Mouse (Mus musculus): ENCODE measurements around the gene Surf6. TPM values are rescaled to one million over a fixed set of nuclear protein-coding genes. Genes with fewer than 3 reads are reported as not detected.
"Not testable (repeated sequence)": the region's sequence is repeated elsewhere in the genome, so short reads cannot be mapped to it uniquely, and the experiment has no call there.

Gene Surf6
- polyA plus RNA-seq, 1 experiment = 11.7 TPM

DNA sequence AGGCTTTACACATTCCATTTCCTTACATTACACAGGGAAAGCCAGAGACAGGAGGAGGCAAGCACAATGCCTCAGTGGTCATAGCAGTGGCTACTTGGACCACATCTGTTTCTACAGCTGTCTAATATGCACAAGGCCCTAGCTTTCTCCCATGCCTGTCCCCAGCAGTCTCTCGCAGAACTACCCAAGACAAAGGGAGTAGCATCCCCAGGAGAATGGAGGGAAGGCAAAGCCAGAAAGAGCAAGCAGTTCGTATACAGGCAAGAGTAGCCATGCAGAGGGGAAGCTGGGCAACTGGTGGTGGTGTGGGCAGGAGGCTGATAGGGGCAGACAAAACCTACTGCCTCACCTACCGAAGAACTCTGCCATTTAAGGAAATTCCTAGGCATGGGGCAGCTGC lies 3.8 kb upstream of the Surf6 start:
- Histone ChIP-seq H3K27ac (ENCODE audit: insufficient read depth, low read length) (no peak overlapping the region), H3K4me1 (ENCODE audit: control insufficient read depth, insufficient read depth, insufficient read length) (peaks cover 5% of the 10 kb centered on the region; the same call in 1 of the 2 replicates), H3K36me3 (ENCODE audit: control insufficient read depth, insufficient read depth, low read length) (peaks cover 5% of the 10 kb centered on the region; the same call in 1 of the 2 replicates), H3K4me3 (ENCODE audit: extremely low read depth, insufficient read depth, insufficient read length) (no peak overlapping the region), H3K27me3 (ENCODE audit: control insufficient read depth, insufficient read depth, low read length) (no peaks in the 10 kb centered on the region)
- TF ChIP-seq POLR2A (IDR thresholded peaks at IDR 0.05; ENCODE audit: low read depth, low read length) = no peak
- TF ChIP-seq CTCF (IDR thresholded peaks at IDR 0.05; ENCODE audit: extremely low read depth, insufficient read depth, insufficient read length, insufficient replicate concordance) = no peak
- no peak for DNase-seq (ENCODE audit: low read depth in 1 of 2, low spot score in 2 of 2)
- 93% methylated on average over 3 of the region's 3 CpGs for WGBS

DNA sequence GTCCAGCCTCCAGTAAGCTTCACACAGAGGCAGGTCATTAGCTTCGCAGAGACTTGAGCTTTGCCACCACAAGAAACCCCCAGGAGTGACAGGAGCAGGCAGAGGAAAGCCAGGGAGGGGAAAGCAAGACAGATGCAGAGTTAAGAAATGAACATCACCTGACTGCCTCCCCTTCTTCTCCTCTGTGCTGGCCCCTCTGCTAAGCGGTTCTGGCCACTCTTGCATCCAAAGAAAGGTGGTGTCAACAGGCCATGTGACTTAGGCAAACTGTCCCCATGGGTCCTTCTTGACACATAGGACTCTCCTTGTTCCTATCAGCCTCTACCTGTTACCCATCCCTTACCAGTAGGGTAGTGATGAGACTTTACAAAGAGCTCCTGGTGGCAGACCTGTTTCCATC lies 3.3 kb upstream of the Surf6 start:
- Histone ChIP-seq H3K27ac (ENCODE audit: insufficient read depth, low read length) (no peak overlapping the region), H3K4me3 (ENCODE audit: extremely low read depth, insufficient read depth, insufficient read length) (no peak overlapping the region), H3K4me1 (ENCODE audit: control insufficient read depth, insufficient read depth, insufficient read length) (peaks cover 7% of the 10 kb centered on the region; the same call in 1 of the 2 replicates), H3K27me3 (ENCODE audit: control insufficient read depth, insufficient read depth, low read length) (no peaks in the 10 kb centered on the region), H3K36me3 (ENCODE audit: control insufficient read depth, insufficient read depth, low read length) (peaks cover 4% of the 10 kb centered on the region; the same call in 1 of the 2 replicates)
- WGBS = 87% methylated on average over 2 of the region's 2 CpGs
- TF ChIP-seq POLR2A (IDR thresholded peaks at IDR 0.05; ENCODE audit: low read depth, low read length) (no peak), CTCF (IDR thresholded peaks at IDR 0.05; ENCODE audit: extremely low read depth, insufficient read depth, insufficient read length, insufficient replicate concordance) (no peak)
- DNase-seq (ENCODE audit: low read depth in 1 of 2, low spot score in 2 of 2) = no peak

DNA sequence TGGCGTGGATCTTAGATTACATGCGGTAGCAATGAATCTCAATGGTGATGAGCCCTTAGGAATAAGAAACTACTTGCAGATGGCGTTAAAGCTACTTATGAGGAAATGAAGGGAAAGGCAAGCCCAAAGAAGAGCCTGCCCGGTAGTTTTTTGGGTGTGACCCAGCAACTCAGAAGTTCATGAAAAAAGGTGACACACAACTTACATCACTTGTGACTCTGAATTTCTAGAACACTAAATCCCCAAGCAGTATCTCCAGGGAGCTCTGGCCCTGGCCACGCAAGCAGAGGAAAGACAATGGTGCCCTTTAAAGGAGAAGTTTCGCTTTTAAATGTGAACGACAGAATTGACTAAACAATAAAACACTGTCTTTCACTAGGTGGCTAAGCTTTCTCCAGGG lies 632 bp upstream of the Surf6 start:
- H3K4me1 ChIP-seq (ENCODE audit: control insufficient read depth, insufficient read depth, insufficient read length) = peaks cover 7% of the 10 kb centered on the region; the same call in 1 of the 2 replicates

DNA sequence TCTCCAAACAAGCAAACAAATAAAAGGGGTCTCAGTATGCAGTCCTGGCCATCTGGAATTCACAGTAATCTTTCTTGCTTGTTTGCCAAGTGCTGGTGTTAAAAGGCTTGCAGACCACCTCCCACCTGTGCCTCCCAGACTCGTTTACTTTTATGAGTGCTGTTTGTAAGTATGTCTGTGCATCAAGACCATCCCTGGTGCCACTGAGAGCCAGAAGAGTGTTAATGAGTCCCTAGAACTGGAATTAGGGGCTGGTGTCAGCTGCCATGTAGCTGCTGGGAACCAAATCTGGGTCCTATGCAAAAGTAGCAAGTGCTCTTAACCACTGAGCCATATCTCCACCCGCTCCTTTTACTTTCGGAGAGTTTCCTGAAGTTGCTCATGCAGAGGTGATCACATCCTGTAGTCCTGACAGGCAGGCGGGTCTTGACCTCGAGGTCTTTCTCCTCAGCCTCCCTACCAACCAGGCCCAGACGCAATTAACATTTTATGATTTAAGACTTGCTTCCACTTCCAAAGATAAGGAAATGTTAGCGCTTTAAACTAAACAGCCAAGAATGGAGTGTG lies 762 bp downstream of the Surf6 start:
- peaks cover 22% of the 10 kb centered on the region for H3K36me3 ChIP-seq (ENCODE audit: control insufficient read depth, insufficient read depth, low read length)
- TF ChIP-seq CTCF (IDR thresholded peaks at IDR 0.05; ENCODE audit: extremely low read depth, insufficient read depth, insufficient read length, insufficient replicate concordance) (no peak), POLR2A (IDR thresholded peaks at IDR 0.05; ENCODE audit: low read depth, low read length) (no peak)
- peak overlapping the region; percentile 75; the same call in 1 of the 2 replicates for H3K4me3 ChIP-seq (ENCODE audit: extremely low read depth, insufficient read depth, insufficient read length)
- peaks cover 7% of the 10 kb centered on the region; the same call in 1 of the 2 replicates for H3K4me1 ChIP-seq (ENCODE audit: control insufficient read depth, insufficient read depth, insufficient read length)
- no peaks in the 10 kb centered on the region for H3K27me3 ChIP-seq (ENCODE audit: control insufficient read depth, insufficient read depth, low read length)
- no peak for DNase-seq (ENCODE audit: low read depth in 1 of 2, low spot score in 2 of 2)
- 4% methylated on average over 7 of the region's 7 CpGs for WGBS
- H3K27ac ChIP-seq (ENCODE audit: insufficient read depth, low read length) = no peak overlapping the region; the same call in 1 of the 2 replicates

More for the DNA sequence above, 632 bp upstream of the Surf6 start:
- H3K27ac ChIP-seq (ENCODE audit: insufficient read depth, low read length) = peak overlapping the region; percentile 74
- no peaks in the 10 kb centered on the region for H3K27me3 ChIP-seq (ENCODE audit: control insufficient read depth, insufficient read depth, low read length)
- DNase-seq (ENCODE audit: low read depth in 1 of 2, low spot score in 2 of 2) = no peak
- TF ChIP-seq POLR2A (IDR thresholded peaks at IDR 0.05; ENCODE audit: low read depth, low read length) (no peak), CTCF (IDR thresholded peaks at IDR 0.05; ENCODE audit: extremely low read depth, insufficient read depth, insufficient read length, insufficient replicate concordance) (no peak)
- H3K4me3 ChIP-seq (ENCODE audit: extremely low read depth, insufficient read depth, insufficient read length) = peak overlapping the region; percentile 75
- peaks cover 15% of the 10 kb centered on the region for H3K36me3 ChIP-seq (ENCODE audit: control insufficient read depth, insufficient read depth, low read length)
- 7% methylated on average over 7 of the region's 7 CpGs for WGBS

DNA sequence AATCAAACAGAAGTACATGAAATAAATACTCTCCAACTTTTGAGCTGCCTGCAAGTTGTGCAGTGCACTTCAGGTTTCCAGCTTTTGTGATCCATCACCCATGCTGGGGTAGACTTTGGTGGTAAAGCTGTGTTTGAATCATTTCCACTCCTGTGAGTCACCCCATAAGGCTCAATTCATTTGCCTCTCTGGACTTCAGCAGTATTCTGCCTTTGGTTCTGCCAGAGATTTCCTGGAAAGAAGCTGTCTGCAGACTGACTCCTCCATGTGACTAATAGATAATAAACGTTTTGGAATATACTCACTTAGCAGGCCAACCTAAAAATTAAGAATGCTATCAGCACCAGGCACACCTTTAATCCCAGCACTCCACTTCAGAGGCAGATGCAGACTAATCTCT lies 1.9 kb downstream of the Surf6 start:
- H3K4me3 ChIP-seq (ENCODE audit: extremely low read depth, insufficient read depth, insufficient read length) = no peak overlapping the region
- TF ChIP-seq POLR2A (IDR thresholded peaks at IDR 0.05; ENCODE audit: low read depth, low read length) (no peak), CTCF (IDR thresholded peaks at IDR 0.05; ENCODE audit: extremely low read depth, insufficient read depth, insufficient read length, insufficient replicate concordance) (no peak)
- no peaks in the 10 kb centered on the region for H3K27me3 ChIP-seq (ENCODE audit: control insufficient read depth, insufficient read depth, low read length)
- peaks cover 23% of the 10 kb centered on the region for H3K36me3 ChIP-seq (ENCODE audit: control insufficient read depth, insufficient read depth, low read length)
- DNase-seq (ENCODE audit: low read depth in 1 of 2, low spot score in 2 of 2) = no peak
- 53% methylated on average over 1 of the region's 1 CpGs for WGBS
- H3K27ac ChIP-seq (ENCODE audit: insufficient read depth, low read length) = no peak overlapping the region
- H3K4me1 ChIP-seq (ENCODE audit: control insufficient read depth, insufficient read depth, insufficient read length) = peaks cover 7% of the 10 kb centered on the region; the same call in 1 of the 2 replicates

DNA sequence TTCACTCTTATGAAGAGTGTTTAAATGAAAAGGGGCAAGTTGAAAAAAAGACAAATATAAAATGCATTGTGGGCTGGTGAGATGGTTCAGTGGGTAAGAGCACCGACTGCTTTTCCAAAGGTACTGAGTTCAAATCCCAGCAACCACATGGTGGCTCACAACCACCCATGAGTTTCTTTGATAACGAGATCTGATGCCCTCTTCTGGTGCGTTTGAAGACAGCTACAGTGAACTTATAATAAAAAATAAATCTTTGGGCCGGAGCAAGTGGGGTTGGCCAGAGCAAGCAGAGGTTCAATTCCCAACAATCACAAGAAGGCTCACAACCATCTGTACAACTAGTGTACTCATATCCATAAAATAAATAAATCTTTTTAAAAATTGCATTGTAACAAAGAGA lies 6.8 kb downstream of the Surf6 start:
- Histone ChIP-seq H3K27ac (ENCODE audit: insufficient read depth, low read length) (no peak overlapping the region), H3K27me3 (ENCODE audit: control insufficient read depth, insufficient read depth, low read length) (no peaks in the 10 kb centered on the region), H3K36me3 (ENCODE audit: control insufficient read depth, insufficient read depth, low read length) (peaks cover 49% of the 10 kb centered on the region), H3K4me3 (ENCODE audit: extremely low read depth, insufficient read depth, insufficient read length) (no peak overlapping the region), H3K4me1 (ENCODE audit: control insufficient read depth, insufficient read depth, insufficient read length) (no peaks in the 10 kb centered on the region)
- WGBS = 87% methylated on average over 4 of the region's 4 CpGs
- DNase-seq (ENCODE audit: low read depth in 1 of 2, low spot score in 2 of 2) = no peak
- TF ChIP-seq CTCF (IDR thresholded peaks at IDR 0.05; ENCODE audit: extremely low read depth, insufficient read depth, insufficient read length, insufficient replicate concordance) (no peak), POLR2A (IDR thresholded peaks at IDR 0.05; ENCODE audit: low read depth, low read length) (no peak)

DNA sequence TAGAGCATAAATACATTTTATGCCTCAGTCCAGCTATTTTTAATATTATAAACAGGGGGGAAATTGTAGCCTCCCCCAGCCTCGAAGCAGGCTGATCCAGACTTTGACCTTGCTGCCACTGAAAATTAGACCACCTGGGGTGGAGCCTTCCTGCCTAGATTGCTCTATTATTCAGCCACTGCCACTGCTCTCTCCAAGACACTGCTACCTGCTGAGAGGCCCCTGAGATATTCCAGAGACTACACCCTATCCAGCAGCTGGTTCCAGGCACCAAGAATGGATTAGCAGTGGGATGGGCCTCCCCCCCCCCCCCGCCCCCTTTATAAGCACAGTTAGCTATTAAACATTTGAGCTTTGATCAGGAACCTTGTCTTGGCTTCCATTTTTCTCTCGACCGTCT lies 16.5 kb downstream of the Surf6 start:
- H3K4me1 ChIP-seq (ENCODE audit: control insufficient read depth, insufficient read depth, insufficient read length); H3K36me3 ChIP-seq (ENCODE audit: control insufficient read depth, insufficient read depth, low read length); H3K27me3 ChIP-seq (ENCODE audit: control insufficient read depth, insufficient read depth, low read length); H3K4me3 ChIP-seq (ENCODE audit: extremely low read depth, insufficient read depth, insufficient read length); DNase-seq (ENCODE audit: low read depth in 1 of 2, low spot score in 2 of 2); H3K27ac ChIP-seq (ENCODE audit: insufficient read depth, low read length): not testable (repeated sequence)
- WGBS = 84% methylated on average over 4 of the region's 4 CpGs

DNA sequence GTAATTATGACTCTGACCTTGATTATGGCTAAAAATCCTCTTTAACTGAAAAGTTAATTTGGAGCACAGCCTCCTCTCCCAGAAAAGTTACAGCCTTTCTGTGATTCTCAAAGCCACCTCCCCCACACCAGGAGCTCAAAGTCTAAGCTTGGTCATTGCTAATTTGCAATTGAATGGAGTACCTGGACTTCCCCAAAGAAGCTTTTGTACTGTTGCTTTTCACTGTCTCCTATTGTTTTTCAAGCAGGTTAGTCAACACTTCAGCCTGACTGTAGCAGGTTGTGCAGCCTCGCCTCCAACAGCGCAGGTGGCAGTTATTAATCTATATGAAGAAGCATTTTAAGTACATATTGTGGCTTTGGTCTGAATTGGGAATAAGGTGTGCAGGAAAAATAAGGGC lies 17.1 kb downstream of the Surf6 start:
- WGBS = 96% methylated on average over 2 of the region's 2 CpGs
- H3K27ac ChIP-seq (ENCODE audit: insufficient read depth, low read length); H3K4me1 ChIP-seq (ENCODE audit: control insufficient read depth, insufficient read depth, insufficient read length); H3K4me3 ChIP-seq (ENCODE audit: extremely low read depth, insufficient read depth, insufficient read length); H3K27me3 ChIP-seq (ENCODE audit: control insufficient read depth, insufficient read depth, low read length); H3K36me3 ChIP-seq (ENCODE audit: control insufficient read depth, insufficient read depth, low read length); DNase-seq (ENCODE audit: low read depth in 1 of 2, low spot score in 2 of 2): not testable (repeated sequence)
